Mouse (Mus musculus): Measurements from ENCODE around the gene Rgs1. TPM values are rescaled to one million over a fixed set of nuclear protein-coding genes. Genes with fewer than 3 reads are reported as not detected.
A peak's percentile ranks its signal among the peaks of the same experiment; 100 is the strongest.

Rgs1 gene
- total and polyA plus RNA-seq, 2 experiments from 2014 or later, result not detected

DNA sequence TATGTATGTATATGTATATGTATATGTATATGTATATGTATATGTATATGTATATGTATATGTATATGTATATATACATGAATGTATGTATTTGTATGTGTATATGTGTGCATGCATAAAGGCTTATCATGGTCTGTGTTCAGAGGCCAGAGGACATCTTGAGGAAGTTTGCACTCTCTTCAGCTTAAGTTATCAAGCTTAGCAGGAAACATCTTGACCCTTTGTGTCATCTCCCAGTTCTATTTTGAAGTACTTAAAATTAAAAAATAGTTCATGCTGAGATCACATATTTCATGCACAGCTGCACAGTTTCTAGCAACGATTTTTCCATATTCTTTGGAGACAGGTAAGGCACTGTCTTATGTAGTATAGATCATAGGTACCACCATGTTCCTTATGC lies 49.5 kb downstream of the Rgs1 start:
- H3K4me3 ChIP-seq (ENCODE audit: low read depth, low read length), result no peak overlapping the region
- WGBS, result 76% methylated on average over 1 of the region's 1 CpGs
- no peak overlapping the region for H3K4me2 ChIP-seq (ENCODE audit: low read depth)
- no peaks in the 10 kb centered on the region for H3K4me1 ChIP-seq (ENCODE audit: insufficient read depth)
- H3K27ac ChIP-seq (ENCODE audit: low read depth, low read length), result no peak overlapping the region
- ATAC-seq (no peak), DNase-seq (no peak)
- no peaks in the 10 kb centered on the region for H3K36me3 ChIP-seq (ENCODE audit: insufficient read depth)
- no peaks in the 10 kb centered on the region for H3K27me3 ChIP-seq (ENCODE audit: insufficient read depth, low read length)
- H3K9ac ChIP-seq, result no peak overlapping the region
- H3K9me3 ChIP-seq (ENCODE audit: low read length), result no peaks in the 10 kb centered on the region
- TF ChIP-seq CTCF (IDR thresholded peaks at IDR 0.05; ENCODE audit: low read depth), result no peak

GRCm38 (mm10) chr1:144197684-144198083 lies 51.4 kb downstream of the Rgs1 start:
- no peaks in the 10 kb centered on the region for H3K4me1 ChIP-seq (ENCODE audit: insufficient read depth)
- 0 out of 2 replicates have a peak, but pooled peaks have one; percentile 25 for ATAC-seq
- WGBS, result 31% methylated on average over 3 of the region's 3 CpGs

More at GRCm38 (mm10) chr1:144197684-144198083, 51.4 kb downstream of the Rgs1 start:
- H3K4me3 ChIP-seq (ENCODE audit: low read depth, low read length), result no peak overlapping the region
- H3K9ac ChIP-seq, result no peak overlapping the region
- H3K9me3 ChIP-seq (ENCODE audit: low read length), result no peaks in the 10 kb centered on the region
- H3K27ac ChIP-seq (ENCODE audit: low read depth, low read length), result no peak overlapping the region
- H3K36me3 ChIP-seq (ENCODE audit: insufficient read depth), result no peaks in the 10 kb centered on the region
- no peaks in the 10 kb centered on the region for H3K27me3 ChIP-seq (ENCODE audit: insufficient read depth, low read length)
- peak; percentile 68 for TF ChIP-seq CTCF (IDR thresholded peaks at IDR 0.05; ENCODE audit: low read depth)
- peak; percentile 66 for DNase-seq
- no peak overlapping the region for H3K4me2 ChIP-seq (ENCODE audit: low read depth)

Other genes starting within 250 kb of the Rgs1 start
- 45.1 and 60.7 TPM in 2 replicates for gene Rgs2, start 245.1 kb downstream of the Rgs1 start, total RNA-seq (2014; rRNA removed)
- gene Rgs2, start 245.1 kb downstream of the Rgs1 start, polyA plus RNA-seq (2015; fragmentation: Nextera tagmentation; extraction: Ambion mirVana), result 71.8 and 85.9 TPM in 2 replicates
- 0.62 and 1.5 TPM in 2 replicates for gene Rgs13, start 71.9 kb downstream of the Rgs1 start, total RNA-seq (2014; rRNA removed)
- 0.98 and 1.3 TPM in 2 replicates for gene Rgs13, start 71.9 kb downstream of the Rgs1 start, polyA plus RNA-seq (2015; fragmentation: Nextera tagmentation; extraction: Ambion mirVana)